Mouse (Mus musculus) thymus, adult 2 months (tissue): ENCODE data around the gene Vars.

Source experiments
- CTCF ChIP-seq: fragments of 200-500 bp; IDR thresholded peaks from 2 replicates; pipeline ENCODE4 v1.5.1; 2012; ENCODE audit warnings: mild to moderate bottlenecking, control low read depth, low read length, moderate library complexity, borderline replicate concordance; ENCODE audit not compliant: control insufficient read depth, poor library complexity, insufficient read depth; ENCODE audit errors: extremely low read depth
- POLR2A ChIP-seq: fragments of 200-500 bp; IDR thresholded peaks from 2 replicates; pipeline ENCODE4 v1.6.1; 2012; ENCODE audit warnings: mild to moderate bottlenecking, low read length, control low read depth, moderate library complexity; ENCODE audit not compliant: control insufficient read depth, poor library complexity, insufficient read depth; ENCODE audit errors: extremely low read depth

- TF ChIP-seq POLR2A (no peak), CTCF (no peak)
Measured at GRCm38 (mm10) chr17:34954831-34955230, 46.0 kb upstream of the Vars start.
